Mouse (Mus musculus) left cerebral cortex, adult 11 months (tissue): Measurements from ENCODE around the gene Foxp1.

Source experiments
- DNase-seq: peaks from one replicate; pipeline ENCODE4 v3.0.0; 2022; ENCODE audit warnings: low spot score

Foxp1 gene

DNA sequence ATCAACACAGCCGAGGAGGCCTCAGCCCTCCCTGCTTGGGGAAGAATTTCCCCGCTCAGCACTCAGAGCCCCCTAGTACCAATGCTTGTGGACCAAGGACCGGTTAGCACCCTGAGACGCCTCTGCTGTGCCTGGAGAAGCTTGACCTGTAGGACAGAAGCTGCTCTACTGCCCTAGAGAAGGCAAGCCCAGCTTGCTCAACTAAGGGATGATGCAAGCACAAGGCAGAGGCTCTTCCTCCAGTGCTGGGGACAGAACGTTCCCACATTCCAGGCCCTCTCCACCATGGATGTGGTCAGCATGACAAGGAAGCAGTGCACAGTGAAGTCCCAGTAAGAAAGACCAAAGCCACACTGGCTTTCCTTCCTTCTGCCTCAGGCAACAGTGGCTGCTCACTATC, 347.1 kb downstream of the Foxp1 start:
- no peak for DNase-seq

DNA sequence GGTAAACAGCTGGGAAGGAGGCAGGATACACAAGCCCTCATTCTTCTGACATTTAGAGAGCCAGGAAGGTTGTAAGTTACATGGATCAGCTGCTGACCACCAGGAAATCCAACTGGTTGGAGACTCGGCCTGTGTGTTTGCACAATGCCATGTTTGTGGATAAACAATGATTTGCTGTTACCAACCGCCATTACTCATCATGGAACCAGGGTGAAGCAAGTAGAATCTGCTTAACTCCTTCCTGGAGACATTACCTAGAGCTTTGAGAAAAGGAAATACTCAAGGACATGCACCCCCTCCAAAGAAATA, 348.7 kb downstream of the Foxp1 start:
- no peak for DNase-seq

DNA sequence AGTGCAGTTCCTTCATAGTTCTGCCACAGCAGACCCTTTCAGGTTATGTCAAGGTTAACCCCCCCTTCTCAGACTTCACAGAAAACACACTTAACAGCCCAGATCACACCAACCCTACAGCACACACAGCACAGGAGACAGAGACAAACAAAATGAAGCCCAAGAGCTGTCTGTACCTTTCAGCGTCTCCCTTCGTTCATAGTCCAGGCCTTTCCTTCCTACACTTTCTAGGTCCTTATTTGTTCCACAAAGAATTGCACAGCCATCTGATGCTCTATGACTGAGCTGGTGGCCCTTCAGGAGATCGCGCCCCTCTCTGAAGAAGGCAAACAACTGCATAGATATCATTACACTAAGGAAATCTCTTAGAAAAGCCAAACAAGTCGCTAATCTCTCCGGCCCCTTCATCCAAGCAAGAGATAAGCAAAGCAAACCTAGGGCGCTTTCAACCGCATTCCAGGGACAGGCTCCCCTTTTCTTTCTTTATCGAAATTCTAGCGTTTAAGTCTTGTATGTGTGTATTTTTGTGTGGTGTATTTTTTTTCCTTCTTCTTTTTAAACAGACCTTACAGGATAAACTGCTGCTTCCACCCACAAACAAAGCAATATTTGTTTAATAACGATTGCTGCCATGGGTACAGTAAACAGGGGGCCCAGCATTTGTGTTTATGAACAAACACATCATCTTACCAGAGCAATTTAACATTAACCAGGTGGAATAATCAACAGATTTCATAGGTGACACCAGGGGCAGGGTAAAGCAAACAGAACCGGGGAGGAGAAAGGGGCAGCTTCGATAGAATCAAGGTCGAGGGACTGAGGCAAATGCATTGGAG, 349.2 kb downstream of the Foxp1 start:
- no peak for DNase-seq

- DNase-seq: no peak
Measured at GRCm38 (mm10) chr6:99172589-99172986, 349.9 kb downstream of the Foxp1 start.

- DNase-seq: no peak
Measured at GRCm38 (mm10) chr6:99171901-99172588, 350.5 kb downstream of the Foxp1 start.

DNA sequence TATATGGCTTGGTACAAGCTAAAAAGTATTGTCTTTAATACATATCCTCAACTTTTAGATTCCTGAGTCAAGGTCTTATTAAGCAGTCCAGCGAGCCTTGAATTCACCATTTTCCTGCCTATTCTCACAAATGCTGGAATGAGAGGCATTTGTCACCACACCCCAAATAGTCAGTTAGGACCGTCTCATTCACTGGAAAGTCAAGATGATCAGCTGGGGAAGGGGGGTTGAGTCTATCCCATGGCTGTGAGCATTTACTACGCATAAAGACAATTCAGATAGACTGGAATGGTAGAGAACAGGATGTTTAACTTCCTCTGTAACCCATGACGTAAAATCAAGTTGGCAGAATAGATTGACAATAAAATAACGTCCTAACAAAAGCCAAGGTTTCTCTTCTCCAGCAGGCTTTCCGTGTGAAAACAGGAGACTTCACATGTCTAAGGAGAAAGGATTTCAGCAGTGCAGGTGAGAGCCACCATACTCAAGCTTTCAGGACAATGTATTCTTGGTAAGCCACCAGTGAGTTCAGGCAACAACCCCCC, 351.2 kb downstream of the Foxp1 start:
- DNase-seq: no peak

DNA sequence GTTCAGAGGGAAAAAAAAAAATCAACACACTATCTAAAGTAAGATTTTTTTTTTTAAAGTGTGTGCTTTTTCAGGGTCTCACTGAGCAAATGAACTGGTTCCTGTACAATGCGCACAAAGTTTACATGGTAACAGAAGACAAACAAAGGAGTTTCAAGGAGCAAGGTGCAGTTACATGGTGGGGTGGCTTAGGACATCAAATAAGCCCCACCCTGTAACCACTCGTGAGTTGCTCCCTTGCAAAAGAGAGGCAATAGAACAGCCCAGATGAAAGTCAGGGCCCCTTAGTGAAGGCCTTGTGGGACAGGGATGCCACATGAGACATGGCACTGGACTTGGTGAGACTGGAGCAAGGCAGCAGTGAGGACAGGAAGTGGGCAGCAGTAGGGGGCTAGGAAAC, 353.8 kb downstream of the Foxp1 start:
- DNase-seq: no peak

DNA sequence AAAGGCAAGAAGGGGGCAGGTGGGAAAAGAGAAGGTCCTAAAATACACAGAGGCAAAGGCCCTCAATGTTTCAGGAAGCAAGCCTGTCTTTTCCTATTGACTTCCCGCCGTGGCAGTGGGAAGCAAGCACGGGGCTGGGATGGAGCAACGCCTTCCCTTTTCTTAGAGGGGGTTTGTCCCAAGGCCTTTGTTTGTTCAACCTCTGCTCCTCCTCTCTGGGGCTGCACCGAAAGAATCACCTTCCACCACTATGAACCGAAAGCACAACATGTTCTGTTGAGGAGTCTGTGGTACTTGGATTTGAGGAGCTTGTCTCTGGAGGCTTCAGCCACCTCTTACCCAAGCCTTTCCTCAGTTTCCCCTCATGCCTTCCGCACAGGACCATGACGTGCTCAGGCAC, 355.5 kb downstream of the Foxp1 start:
- DNase-seq: no peak

- peak; percentile 39 for DNase-seq
Measured at GRCm38 (mm10) chr6:99166169-99166568, 356.4 kb downstream of the Foxp1 start.

- no peak for DNase-seq
Measured at GRCm38 (mm10) chr6:99164760-99165159, 357.8 kb downstream of the Foxp1 start.

DNA sequence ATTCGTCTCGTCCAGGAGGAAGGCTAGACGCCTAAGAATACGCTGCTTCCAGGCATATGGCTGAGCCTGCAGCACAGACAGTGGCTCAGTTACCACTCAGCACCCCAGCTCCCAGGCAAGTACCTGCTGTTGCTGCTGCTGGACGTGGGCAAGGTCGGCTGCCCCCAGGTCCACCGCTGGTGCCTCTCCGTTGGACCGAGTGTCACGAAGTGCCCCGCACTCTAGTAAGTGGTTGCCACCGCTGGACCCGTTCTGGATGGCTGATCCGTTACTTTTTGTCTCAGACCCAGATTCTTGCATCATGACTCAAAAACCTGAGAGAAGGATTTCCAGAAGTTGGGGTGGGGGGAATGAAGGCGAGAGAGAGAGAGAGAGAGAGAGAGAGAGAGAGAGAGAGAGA, 359.8 kb downstream of the Foxp1 start:
- DNase-seq: no peak

DNA sequence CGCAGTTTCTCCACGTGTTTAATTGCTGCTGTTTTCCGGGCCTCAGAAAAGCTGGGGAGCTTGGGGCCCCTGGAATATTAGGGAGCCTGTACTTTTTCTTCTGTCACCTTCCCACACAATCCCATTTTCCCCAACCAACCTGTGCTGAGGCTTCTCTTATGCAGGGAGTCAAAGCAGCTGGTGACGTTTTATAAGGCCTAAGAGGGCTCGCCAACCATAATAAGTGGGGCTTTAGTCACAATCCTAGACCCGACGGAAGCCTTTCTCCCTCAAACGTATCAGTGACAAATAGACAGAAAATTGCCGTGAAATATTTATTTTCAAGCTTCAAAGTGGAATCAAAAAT, 362.2 kb downstream of the Foxp1 start:
- DNase-seq: no peak

DNA sequence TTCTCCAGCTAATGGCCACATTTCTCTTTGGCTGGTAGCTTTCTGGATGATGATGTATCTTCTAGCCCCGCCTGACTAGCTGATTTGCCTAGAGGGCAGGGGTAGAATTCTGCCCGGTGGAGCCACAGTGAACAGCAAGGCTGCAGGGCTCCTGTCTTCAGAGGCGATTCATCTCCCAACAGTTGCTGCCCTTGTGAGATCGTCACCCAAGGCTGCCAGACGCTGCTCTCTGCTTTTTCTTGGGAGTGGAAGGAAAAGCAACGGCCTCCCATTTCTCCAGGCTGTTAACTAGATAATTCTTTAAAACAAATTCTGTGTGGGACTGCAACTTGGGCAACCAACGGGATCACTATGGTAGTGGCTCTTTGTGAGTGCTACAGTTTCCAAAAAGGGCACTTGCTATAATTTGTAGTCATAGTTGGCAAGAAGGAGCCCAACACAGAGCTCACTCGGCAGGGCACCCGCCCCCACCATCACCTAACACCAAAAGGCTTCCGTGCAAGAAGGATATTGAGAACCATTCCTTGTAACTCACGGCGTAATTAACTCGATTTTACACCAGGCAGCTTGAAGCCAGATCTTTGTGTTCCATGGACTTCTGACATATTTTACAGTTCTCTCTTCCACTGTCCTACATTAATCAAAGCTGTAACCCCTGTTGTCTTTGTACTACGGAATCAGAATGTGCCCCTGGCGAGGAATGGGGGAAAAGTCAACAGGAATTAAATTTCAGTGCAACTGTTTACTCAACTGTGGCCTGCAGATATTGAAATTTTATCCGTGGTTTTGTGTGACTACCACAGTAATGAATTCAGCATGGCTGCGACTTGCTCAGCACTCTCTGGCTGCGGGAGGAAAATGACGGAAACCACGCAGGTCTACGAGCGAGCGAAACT, 362.8 kb downstream of the Foxp1 start:
- DNase-seq: no peak

DNA sequence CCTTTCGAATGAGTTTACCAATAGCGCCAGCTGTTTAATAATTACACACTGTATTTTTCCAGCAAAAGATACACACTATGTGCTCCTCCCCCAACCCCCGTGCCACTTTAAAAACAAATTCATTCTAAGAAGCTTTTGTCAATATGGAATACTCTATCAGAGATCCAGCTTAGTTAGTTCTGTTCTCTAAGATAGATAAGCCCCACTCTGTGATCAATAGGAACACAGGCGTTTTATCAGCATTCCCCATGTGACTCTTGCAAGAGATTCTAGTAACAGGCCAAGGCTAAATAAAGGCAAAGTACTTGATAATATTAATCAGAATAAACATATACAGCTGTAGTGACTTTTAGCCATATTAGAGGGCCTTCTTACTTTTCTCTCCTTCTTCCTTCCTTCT, 368.8 kb downstream of the Foxp1 start:
- DNase-seq: no peak

- DNase-seq: no peak
Measured at GRCm38 (mm10) chr6:99146400-99146905, 376.1 kb downstream of the Foxp1 start.

DNA sequence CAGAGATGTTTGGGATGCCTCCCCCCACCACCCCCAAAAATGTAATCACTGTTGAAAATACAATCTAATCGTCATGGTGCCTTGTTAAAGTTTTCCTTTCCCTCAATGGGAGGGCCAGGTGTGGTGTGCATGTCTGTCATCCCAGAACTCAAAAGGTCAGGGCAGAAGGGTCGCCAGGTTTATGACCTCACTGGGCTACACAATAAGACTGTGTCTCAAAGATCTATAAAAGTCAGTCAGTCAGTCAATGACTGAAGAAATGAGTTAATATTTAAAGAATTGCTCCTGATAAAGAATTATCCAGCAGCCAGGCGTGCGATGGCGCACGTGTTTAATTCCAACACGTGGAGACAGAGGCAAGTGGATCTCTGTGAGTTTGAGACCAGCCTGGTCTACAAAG, 377.5 kb downstream of the Foxp1 start:
- DNase-seq: no peak

DNA sequence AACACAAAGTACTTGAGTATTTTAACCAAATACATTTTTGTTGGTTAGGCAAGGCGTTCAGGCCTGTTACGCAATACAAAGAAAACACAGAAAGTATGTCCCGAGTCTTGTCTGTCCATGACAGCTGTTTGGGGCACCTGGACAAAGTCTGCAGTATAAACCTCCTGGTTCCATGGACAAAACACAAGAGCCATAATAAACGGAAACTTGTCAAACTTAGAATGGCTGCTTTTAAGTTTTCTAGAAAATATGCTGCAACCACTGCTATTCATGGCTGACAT, 378.8 kb downstream of the Foxp1 start:
- DNase-seq: no peak

- no peak for DNase-seq
Measured at GRCm38 (mm10) chr6:99142900-99143755, 379.4 kb downstream of the Foxp1 start.

DNA sequence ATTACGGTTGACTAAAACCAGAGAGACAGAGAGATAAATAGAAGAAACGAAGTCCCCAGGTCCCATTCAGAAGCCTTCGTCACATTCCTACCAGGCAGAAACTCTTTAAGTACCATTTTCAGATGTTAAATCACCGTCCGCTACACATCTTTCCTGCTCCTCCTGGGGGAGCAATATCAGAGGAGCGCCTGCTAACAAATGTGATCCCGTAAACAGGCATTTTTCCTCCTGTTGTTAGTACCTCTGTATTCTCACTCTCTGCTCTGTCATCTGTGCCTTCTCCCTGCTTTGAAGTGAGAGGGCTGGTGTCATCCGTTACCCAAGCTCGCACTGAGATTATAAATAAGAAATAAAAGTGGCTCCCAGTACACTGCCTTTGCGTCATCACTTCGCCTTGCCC, 384.5 kb downstream of the Foxp1 start:
- DNase-seq: no peak

DNA sequence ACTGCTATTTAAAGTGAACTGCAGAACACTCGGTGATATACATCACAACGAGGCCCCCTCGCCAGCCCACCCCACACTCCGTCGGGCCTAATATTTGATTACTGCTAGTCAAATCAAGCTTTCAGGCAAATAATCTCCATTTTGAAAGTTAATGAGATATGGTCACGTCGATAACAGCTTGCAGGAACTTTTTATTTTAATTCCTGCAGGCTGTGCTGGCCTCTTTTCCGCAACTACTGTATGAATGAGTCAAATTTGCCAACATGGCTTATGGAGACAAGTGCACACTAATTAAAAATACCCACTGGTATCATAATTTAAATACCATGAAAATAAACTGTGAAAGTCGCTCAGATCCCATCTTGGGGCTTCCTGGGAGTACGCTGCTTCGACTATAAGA, 385.4 kb downstream of the Foxp1 start:
- DNase-seq: no peak

- no peak for DNase-seq
Measured at GRCm38 (mm10) chr6:99135938-99136729, 386.4 kb downstream of the Foxp1 start.
